Mouse (Mus musculus) stomach, postnatal 0 days (tissue): ENCODE data around the gene Armc6. TPM values are rescaled to one million over a fixed set of nuclear protein-coding genes. Genes with fewer than 3 reads are reported as not detected.

ENCODE experiments used
- ATAC-seq: fragments of 200-750 bp; cut with Nextera tagmentation; 2 replicates; pipeline ENCODE4 v1.8.0; 2017; ENCODE audit not compliant: low FRiP score, low TSS enrichment
- DNase-seq: peaks from one replicate; pipeline ENCODE4 v3.0.0-alpha.2; 2016; ENCODE audit warnings: low spot score
- H3K27ac ChIP-seq: fragments of 300-500 bp; sonication (generic); replicated peaks from 2 replicates; pipeline ENCODE4 v1.5.1; 2014; ENCODE audit warnings: mild to moderate bottlenecking, control low read depth
- H3K27me3 ChIP-seq: fragments of 300-500 bp; sonication (generic); 2 replicates; pipeline ENCODE4 v1.6.1; 2014; ENCODE audit warnings: low read length; ENCODE audit not compliant: control insufficient read depth, insufficient read depth
- H3K36me3 ChIP-seq: fragments of 300-500 bp; sonication (generic); 2 replicates; pipeline ENCODE4 v1.6.1; 2014; ENCODE audit warnings: low read length, mixed read lengths; ENCODE audit not compliant: control insufficient read depth, insufficient read depth
- H3K4me1 ChIP-seq: fragments of 300-500 bp; sonication (generic); replicated peaks from 2 replicates; pipeline ENCODE4 v1.6.1; 2014; ENCODE audit warnings: antibody characterized with exemption; ENCODE audit not compliant: control insufficient read depth, insufficient read depth
- H3K4me2 ChIP-seq: fragments of 300-500 bp; sonication (generic); replicated peaks from 2 replicates; pipeline ENCODE4 v1.6.1; 2014; ENCODE audit warnings: low read depth, mild to moderate bottlenecking, control low read depth, moderate library complexity
- H3K4me3 ChIP-seq: fragments of 300-500 bp; sonication (generic); 2 replicates; pipeline ENCODE4 v1.5.1; 2014; ENCODE audit warnings: low read depth, low read length, control low read depth
- H3K9ac ChIP-seq: fragments of 300-500 bp; sonication (generic); 2 replicates; pipeline ENCODE4 v1.6.1; 2014; ENCODE audit warnings: mild to moderate bottlenecking, low read length, control low read depth, mixed read lengths
- H3K9me3 ChIP-seq: fragments of 300-500 bp; sonication (generic); 2 replicates; pipeline ENCODE4 v1.6.1; 2016; ENCODE audit warnings: low read length; ENCODE audit not compliant: control insufficient read depth
- CTCF ChIP-seq: IDR thresholded peaks from 2 replicates; pipeline ENCODE4 v1.5.1; 2016; ENCODE audit warnings: antibody characterized with exemption, low read depth, mild to moderate bottlenecking, moderate library complexity
- EP300 ChIP-seq: optimal IDR thresholded peaks from 2 replicates; pipeline ENCODE3; 2016; ENCODE audit warnings: antibody characterized with exemption
- WGBS: fragments of 180-500 bp; shearing (Covaris S2); extraction: QIAGEN DNeasy Blood & Tissue Kit; methylation state at CpG from one replicate; pipeline ENCODE4 v1.1.7; 2014; 5-methylcytosine and 5-hydroxymethylcytosine counted together
- polyA plus RNA-seq: library from polyadenylated mRNA; unstranded; fragments of >200 nt; fragmentation: Nextera tagmentation; extraction: Ambion mirVana; gene quantifications from 2 replicates; pipeline ENCODE4 v1.2.1, GENCODE M21; 2015

The Armc6 gene
- polyA plus RNA-seq, 1 experiment from 2014 or later: 11.9 TPM

DNA sequence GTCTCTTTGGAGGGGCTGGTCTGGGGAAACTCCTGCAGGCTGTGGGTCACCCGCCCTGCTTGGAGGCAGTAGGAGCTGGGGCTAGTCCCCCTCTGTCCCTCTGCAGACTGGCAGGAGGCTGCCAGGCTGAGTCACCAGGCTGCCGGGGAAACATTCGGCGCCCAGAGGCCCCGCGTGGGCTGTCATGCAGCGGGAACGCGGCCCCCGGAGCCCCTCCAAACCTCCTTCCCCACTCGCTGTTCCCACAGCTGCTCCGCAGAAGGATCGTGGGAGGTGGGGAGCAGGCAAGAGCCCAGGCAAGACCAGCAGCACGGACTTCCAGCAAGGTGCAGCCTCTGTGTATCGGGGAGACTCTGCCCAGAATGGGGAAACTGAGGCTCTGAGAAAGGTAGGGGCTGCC is 43.9 kb upstream of the Armc6 start:
- no peak for TF ChIP-seq EP300
- TF ChIP-seq CTCF: no peak
- Histone ChIP-seq H3K9ac (peak overlapping the region; percentile 31; the same call in 1 of the 2 replicates), H3K27me3 (no peaks in the 10 kb centered on the region), H3K4me2 (no peak overlapping the region), H3K36me3 (no peaks in the 10 kb centered on the region), H3K4me1 (no peaks in the 10 kb centered on the region), H3K9me3 (no peaks in the 10 kb centered on the region), H3K4me3 (no peak overlapping the region), H3K27ac (no peak overlapping the region)
- ATAC-seq (no peak), DNase-seq (no peak)
- 52% methylated on average over 15 of the region's 15 CpGs for WGBS

DNA sequence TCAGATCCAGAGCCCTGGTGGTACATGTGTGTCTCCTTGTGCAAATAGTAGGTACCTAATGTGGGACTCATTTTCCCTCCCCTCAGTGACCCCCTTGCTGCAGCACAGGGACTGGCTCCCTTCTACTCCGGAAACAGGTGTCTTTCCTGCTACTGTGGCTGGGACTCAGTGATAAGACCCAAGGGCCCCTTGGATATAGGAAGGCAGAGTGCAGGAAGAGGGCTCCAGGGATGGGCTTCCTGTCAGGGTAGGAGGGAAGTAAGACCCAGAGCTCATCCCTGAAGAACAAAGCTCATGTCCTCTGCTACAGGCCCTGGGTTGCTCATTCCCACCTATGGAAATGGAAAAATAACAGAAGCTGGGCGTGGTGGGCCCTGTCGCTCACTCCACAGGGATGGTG is 42.2 kb upstream of the Armc6 start:
- DNase-seq (no peak), ATAC-seq (no peak; the same call in 1 of the 2 replicates)
- no peaks in the 10 kb centered on the region for H3K4me1 ChIP-seq
- H3K36me3 ChIP-seq: no peaks in the 10 kb centered on the region
- no peak overlapping the region for H3K4me2 ChIP-seq
- H3K9ac ChIP-seq: no peak overlapping the region
- no peak overlapping the region for H3K27ac ChIP-seq
- H3K9me3 ChIP-seq: no peaks in the 10 kb centered on the region
- H3K4me3 ChIP-seq: no peak overlapping the region
- 83% methylated on average over 3 of the region's 3 CpGs for WGBS
- no peaks in the 10 kb centered on the region for H3K27me3 ChIP-seq
- TF ChIP-seq EP300 (no peak), CTCF (no peak)

DNA sequence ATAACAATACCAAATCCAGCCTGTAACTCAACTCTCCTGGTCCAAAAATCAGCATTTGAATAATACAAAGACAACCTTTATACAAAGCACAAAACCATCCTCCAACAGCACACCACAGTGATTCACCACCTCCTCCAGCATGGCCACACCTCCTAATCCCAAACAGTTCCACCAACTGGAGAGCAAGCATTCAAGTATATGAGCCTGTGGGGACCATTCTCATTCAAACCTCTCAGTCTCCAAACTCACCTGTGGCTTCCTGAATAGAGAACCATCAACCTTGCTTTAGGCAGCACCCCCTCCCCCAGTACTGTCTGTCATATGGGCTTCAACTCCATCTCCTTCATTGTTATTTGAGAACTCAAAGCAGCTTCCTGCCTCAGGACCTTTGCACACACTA is 40.1 kb upstream of the Armc6 start:
- no peak overlapping the region for H3K27ac ChIP-seq
- H3K4me1 ChIP-seq: no peaks in the 10 kb centered on the region
- no peaks in the 10 kb centered on the region for H3K9me3 ChIP-seq
- ATAC-seq (no peak), DNase-seq (no peak)
- H3K4me3 ChIP-seq: no peak overlapping the region
- H3K9ac ChIP-seq: no peak overlapping the region
- no peak overlapping the region for H3K4me2 ChIP-seq
- no peaks in the 10 kb centered on the region for H3K27me3 ChIP-seq
- TF ChIP-seq CTCF: no peak
- TF ChIP-seq EP300: no peak
- H3K36me3 ChIP-seq: no peaks in the 10 kb centered on the region

- ATAC-seq (peak; percentile 78), DNase-seq (peak; percentile 35)
- Histone ChIP-seq H3K9ac (no peak overlapping the region), H3K4me1 (no peaks in the 10 kb centered on the region), H3K36me3 (no peaks in the 10 kb centered on the region), H3K4me2 (no peak overlapping the region), H3K9me3 (no peaks in the 10 kb centered on the region), H3K27me3 (no peaks in the 10 kb centered on the region), H3K4me3 (no peak overlapping the region), H3K27ac (no peak overlapping the region)
- TF ChIP-seq EP300 (no peak), CTCF (no peak)
- whole genome bisulfite sequencing: 36% methylated on average over 3 of the region's 3 CpGs
Observed at GRCm38 (mm10) chr8:70272949-70273348, 38.7 kb upstream of the Armc6 start.

DNA sequence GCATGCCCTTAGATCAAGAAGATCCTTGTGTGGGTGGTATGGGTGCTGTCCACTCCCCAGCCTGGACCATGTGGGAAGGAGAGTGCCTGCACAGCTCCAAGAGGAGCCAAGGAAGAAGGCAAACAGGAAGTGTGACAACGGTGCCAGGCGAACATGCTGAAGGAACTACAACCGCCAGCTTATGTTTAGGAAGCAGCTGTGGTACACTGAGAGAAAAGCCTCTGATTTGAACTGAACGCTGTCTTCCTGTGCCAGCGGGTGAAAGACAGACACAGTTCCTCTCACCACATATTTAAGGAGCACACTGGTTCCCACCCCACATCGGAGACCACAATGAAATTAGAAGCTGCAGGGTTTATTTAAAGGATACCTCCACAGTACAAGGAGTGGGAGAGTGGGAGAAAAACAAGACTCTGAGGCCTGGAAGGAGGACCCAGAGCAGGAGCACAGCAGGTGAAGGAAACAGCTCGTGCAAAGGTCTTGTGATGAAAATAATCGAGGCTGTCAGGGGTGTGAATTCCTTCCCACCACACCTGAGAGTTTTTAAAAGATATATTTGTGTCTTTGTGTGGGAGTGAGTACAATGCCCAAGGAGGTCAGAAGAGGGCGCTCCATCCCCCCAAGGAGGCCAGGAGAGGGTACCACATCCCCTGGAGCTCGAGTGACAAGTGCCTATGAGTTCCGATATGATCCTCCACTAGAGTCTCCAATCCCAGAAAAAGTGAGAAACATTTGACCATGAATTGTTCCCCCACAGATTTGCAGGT is 34.7 kb upstream of the Armc6 start:
- no peak overlapping the region for H3K9ac ChIP-seq
- H3K4me1 ChIP-seq: no peaks in the 10 kb centered on the region
- 47% methylated on average over 11 of the region's 11 CpGs for WGBS
- ATAC-seq: no peak
- H3K27ac ChIP-seq: no peak overlapping the region
- TF ChIP-seq CTCF: peak; percentile 65
- no peak for TF ChIP-seq EP300
- no peaks in the 10 kb centered on the region for H3K9me3 ChIP-seq
- DNase-seq: no peak
- H3K27me3 ChIP-seq: no peaks in the 10 kb centered on the region
- H3K4me3 ChIP-seq: no peak overlapping the region
- H3K4me2 ChIP-seq: no peak overlapping the region
- no peaks in the 10 kb centered on the region for H3K36me3 ChIP-seq

- Histone ChIP-seq H3K4me3 (no peak overlapping the region), H3K27ac (no peak overlapping the region)
- 66% methylated on average over 5 of the region's 5 CpGs for WGBS
Observed at GRCm38 (mm10) chr8:70268311-70268710, 34.0 kb upstream of the Armc6 start.

More at GRCm38 (mm10) chr8:70268311-70268710, 34.0 kb upstream of the Armc6 start:
- DNase-seq: no peak
- H3K4me2 ChIP-seq: no peak overlapping the region
- H3K9ac ChIP-seq: no peak overlapping the region
- no peak for TF ChIP-seq EP300
- no peak for TF ChIP-seq CTCF
- peaks cover 3% of the 10 kb centered on the region; the same call in 1 of the 2 replicates for H3K36me3 ChIP-seq
- no peak for ATAC-seq
- no peaks in the 10 kb centered on the region for H3K27me3 ChIP-seq
- no peaks in the 10 kb centered on the region for H3K4me1 ChIP-seq
- no peaks in the 10 kb centered on the region for H3K9me3 ChIP-seq
